Mouse (Mus musculus) forebrain, embryonic 12.5 days (tissue): Measurements from ENCODE around the gene Slco1a1. TPM values are rescaled to one million over a fixed set of nuclear protein-coding genes. Genes with fewer than 3 reads are reported as not detected.

Experiments used
- ATAC-seq: fragments of 200-750 bp; cut with Nextera tagmentation; 2 replicates; pipeline ENCODE4 v1.8.0; 2017; ENCODE audit warnings: moderate TSS enrichment; ENCODE audit not compliant: low FRiP score
- H3K27ac ChIP-seq: fragments of 300-500 bp; sonication (generic); 2 replicates; pipeline ENCODE4 v1.5.1; 2016; ENCODE audit warnings: mild to moderate bottlenecking
- H3K27me3 ChIP-seq: fragments of 300-500 bp; sonication (generic); 2 replicates; pipeline ENCODE4 v1.6.1; 2016; ENCODE audit warnings: mild to moderate bottlenecking
- H3K36me3 ChIP-seq: fragments of 300-500 bp; sonication (generic); replicated peaks from 2 replicates; pipeline ENCODE4 v1.6.1; 2016; ENCODE audit warnings: mild to moderate bottlenecking
- H3K4me1 ChIP-seq: fragments of 300-500 bp; sonication (generic); 2 replicates; pipeline ENCODE4 v1.6.1; 2016
- H3K4me2 ChIP-seq: fragments of 300-500 bp; sonication (generic); 2 replicates; pipeline ENCODE4 v1.6.1; 2016; ENCODE audit warnings: mild to moderate bottlenecking, moderate library complexity
- H3K4me3 ChIP-seq: fragments of 300-500 bp; sonication (generic); replicated peaks from 2 replicates; pipeline ENCODE4 v1.5.1; 2016; ENCODE audit warnings: mild to moderate bottlenecking
- H3K9ac ChIP-seq: fragments of 300-500 bp; sonication (generic); 2 replicates; pipeline ENCODE4 v1.6.1; 2016; ENCODE audit warnings: mild to moderate bottlenecking
- H3K9me3 ChIP-seq: fragments of 300-500 bp; sonication (generic); 2 replicates; pipeline ENCODE4 v1.6.1; 2016
- WGBS: fragments of 180-500 bp; shearing (Covaris S2); methylation state at CpG from one replicate; pipeline ENCODE4 v1.1.7; 2016; 5-methylcytosine and 5-hydroxymethylcytosine counted together
- polyA plus RNA-seq: library from polyadenylated mRNA; unstranded; fragments of >200 nt; fragmentation: Nextera tagmentation; extraction: Ambion mirVana; gene quantifications from 2 replicates; pipeline ENCODE4 v1.2.1, GENCODE M21; 2016

Slco1a1 gene
- polyA plus RNA-seq, 1 experiment from 2014 or later: not detected

DNA sequence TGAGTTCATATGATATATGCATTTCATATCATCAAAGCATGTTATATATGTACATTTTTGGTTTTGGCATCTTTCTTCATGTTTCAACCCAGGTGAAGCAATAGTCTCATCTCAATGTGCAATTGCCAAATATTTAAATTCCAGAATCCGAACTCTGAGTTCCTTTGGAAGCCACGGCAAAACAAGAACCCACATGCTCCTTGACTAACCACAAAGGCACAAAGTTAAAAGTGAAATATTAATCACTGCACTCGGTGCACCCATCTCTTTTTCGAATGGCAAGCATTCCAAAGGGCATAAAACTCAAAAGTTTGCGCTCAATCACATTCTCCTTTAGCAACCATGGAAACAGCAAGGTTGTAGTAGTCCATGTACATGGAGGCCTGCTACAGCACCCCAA lies 80.7 kb downstream of the Slco1a1 start:
- H3K9me3 ChIP-seq: no peaks in the 10 kb centered on the region
- no peaks in the 10 kb centered on the region for H3K4me1 ChIP-seq
- H3K27ac ChIP-seq: no peak overlapping the region
- 91% methylated on average over 5 of the region's 5 CpGs for WGBS
- no peak overlapping the region for H3K9ac ChIP-seq
- no peak for ATAC-seq
- H3K4me2 ChIP-seq: no peak overlapping the region
- H3K36me3 ChIP-seq: no peaks in the 10 kb centered on the region
- no peaks in the 10 kb centered on the region for H3K27me3 ChIP-seq
- H3K4me3 ChIP-seq: no peak overlapping the region

GRCm38 (mm10) chr6:141857735-141858531 lies 88.8 kb downstream of the Slco1a1 start:
- H3K4me2 ChIP-seq: no peak overlapping the region
- H3K27me3 ChIP-seq: no peaks in the 10 kb centered on the region
- 87% methylated on average over 8 of the region's 8 CpGs for WGBS
- H3K4me3 ChIP-seq: no peak overlapping the region
- H3K4me1 ChIP-seq: no peaks in the 10 kb centered on the region
- ATAC-seq: no peak
- H3K9me3 ChIP-seq: no peaks in the 10 kb centered on the region
- H3K27ac ChIP-seq: no peak overlapping the region
- H3K9ac ChIP-seq: no peak overlapping the region
- H3K36me3 ChIP-seq: no peaks in the 10 kb centered on the region

Other genes with a start within 250 kb of the Slco1a1 start
- gene Gm5724, start 173.2 kb downstream of the Slco1a1 start, polyA plus RNA-seq: not detected in 2 replicates
- 0.38 TPM in 1 of 2 replicates, not detected in the other for gene Slco1a4, start 90.8 kb downstream of the Slco1a1 start, polyA plus RNA-seq
- not detected in 2 replicates for gene Gm6614, start 64.5 kb upstream of the Slco1a1 start, polyA plus RNA-seq